Mouse (Mus musculus): Measurements from ENCODE around the gene Wdr13.

- no peak for TF ChIP-seq POLR2A (IDR thresholded peaks at IDR 0.05; ENCODE audit: borderline replicate concordance, extremely low read depth, low read depth, low read length)
- no peak for TF ChIP-seq CTCF (IDR thresholded peaks at IDR 0.05; ENCODE audit: insufficient read depth, low read length)
These were observed 47.1 kb downstream of the Wdr13 start for GRCm38 (mm10) chrX:8085611-8086010.
